Mouse (Mus musculus): Measurements from ENCODE around the gene Gipc2.
A peak's percentile ranks its signal among the peaks of the same experiment; 100 is the strongest.

Gipc2 gene

GRCm38 (mm10) chr3:152190679-152191477, 24.8 kb upstream of the Gipc2 start:
- no peak for DNase-seq (ENCODE audit: low spot score)

DNA sequence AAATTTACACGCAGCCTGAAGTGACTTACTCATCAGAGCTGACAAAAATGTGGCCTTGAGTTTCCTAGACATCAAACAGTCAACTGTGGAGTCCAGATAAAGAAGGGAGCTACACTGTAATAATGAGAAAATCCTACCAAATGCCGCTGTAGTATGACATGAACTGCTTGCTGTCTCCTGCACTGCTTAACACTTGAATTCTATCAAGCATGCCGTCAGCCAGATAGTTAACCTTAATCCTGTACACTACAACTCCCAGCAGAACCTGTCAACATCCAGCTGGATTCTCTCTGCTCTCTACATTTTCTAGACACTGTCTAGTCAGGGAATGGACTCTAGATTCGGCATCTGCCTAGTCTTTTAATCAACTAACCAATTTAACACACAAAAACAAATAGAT, 23.3 kb upstream of the Gipc2 start:
- DNase-seq (ENCODE audit: low spot score) = no peak

DNA sequence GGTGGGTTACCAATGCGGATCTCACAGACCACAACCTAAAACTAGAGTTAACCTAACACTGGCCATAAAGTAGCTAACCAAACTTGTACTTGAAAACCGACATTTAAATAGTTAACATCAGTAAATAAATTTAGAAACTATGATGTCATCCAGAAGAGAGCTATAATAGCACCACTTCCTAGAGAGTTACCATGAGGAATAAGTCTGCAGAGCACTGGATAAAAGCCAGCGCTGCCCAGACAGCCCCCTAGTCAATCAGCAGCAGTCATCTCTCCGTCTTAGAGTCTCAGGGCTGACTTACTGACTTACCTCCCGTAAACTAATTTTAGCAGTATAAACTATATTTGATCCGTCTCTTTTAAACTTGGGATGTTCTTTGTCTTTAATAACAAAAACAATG, 20.1 kb upstream of the Gipc2 start:
- no peak for DNase-seq (ENCODE audit: low spot score)

DNA sequence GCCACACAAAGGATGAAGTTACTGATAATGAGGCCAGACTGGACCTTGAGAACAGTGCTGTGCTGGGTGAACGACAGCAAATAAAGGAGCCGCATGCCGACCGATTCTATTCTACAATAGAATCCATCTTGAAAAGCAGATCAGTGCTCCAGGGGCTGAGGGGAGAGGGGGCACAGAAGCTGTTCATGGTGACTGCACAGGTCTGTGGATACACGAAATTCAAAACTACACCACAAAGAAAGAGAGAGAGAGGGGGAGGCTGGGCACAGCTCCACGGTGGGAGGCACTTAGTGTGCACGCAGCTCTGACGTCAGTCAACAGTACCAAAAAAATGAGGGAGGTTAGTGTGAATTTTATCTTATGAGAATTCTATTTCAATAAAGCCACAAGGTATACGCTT, 17.5 kb upstream of the Gipc2 start:
- no peak for DNase-seq (ENCODE audit: low spot score)

DNA sequence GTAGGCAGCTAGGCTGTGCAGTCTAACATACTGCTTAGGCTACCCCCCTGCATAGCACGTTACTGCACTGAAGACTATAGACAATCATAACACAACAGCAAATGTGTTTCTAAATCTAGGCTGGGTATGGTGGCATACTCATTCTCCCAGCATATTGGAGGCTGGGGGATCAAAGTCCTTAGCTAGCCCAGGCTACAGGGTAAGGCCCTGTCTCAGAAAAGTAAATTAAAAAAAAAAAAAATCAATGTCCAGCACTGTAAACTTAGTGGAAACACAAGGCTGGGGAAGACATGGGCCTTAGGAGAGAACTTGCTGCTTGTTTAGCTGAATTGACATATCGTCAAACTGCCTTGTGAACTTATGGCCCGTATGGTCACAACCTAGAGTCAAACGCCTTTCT, 14.6 kb upstream of the Gipc2 start:
- no peak for DNase-seq (ENCODE audit: low spot score)

GRCm38 (mm10) chr3:152179285-152179684, 13.3 kb upstream of the Gipc2 start:
- no peak for DNase-seq (ENCODE audit: low spot score)

GRCm38 (mm10) chr3:152178816-152179215, 12.8 kb upstream of the Gipc2 start:
- DNase-seq (ENCODE audit: low spot score) = no peak

DNA sequence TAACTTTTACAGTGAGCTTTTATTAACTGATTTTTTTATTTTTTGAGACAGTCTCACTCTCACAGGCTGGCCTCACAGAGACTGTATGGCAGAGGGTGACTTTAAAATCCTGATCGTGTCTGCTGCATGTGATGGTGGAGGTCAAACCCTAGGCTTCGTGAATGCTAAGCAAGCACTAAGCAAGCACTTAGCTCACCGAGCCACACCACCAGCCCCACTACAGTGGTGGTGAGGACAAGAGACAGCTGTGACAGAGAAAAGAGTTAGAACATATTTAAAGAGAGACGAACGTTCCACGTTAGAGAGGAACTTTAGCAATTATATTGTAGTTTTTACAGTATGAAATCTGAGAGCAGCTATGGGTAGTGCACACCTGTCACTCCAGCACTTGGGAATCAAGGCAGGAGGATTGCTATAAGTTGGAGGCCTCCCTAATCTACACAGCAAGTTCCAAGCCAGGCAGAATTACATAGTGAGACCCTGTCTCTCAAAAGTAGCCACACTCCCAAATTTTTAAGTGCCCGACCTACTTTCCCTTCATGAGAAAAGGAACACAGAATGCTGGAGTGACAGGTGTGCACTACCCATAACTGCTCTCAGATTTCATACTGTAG, 6.4 kb upstream of the Gipc2 start:
- DNase-seq (ENCODE audit: low spot score) = no peak

GRCm38 (mm10) chr3:152171862-152172261, 5.8 kb upstream of the Gipc2 start:
- DNase-seq (ENCODE audit: low spot score) = no peak

DNA sequence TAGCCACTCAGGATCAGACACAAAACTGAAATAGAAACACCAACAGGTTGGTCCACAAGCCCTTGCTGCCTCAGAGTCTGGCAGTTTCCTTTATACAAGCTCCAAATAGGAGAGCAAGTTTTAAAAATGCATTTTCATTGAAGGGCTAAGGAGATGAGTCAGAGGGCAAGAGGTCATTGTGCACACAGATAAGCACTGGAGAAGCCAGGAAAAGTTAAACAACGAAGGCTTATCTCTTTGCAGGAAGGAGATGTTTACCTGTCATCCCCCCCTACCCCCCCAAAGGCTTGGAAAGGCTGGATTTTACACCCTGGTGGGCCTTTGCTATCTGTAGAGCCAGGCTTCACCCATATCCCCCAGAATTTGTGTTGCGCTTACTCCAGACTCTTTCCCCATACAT, 5.2 kb upstream of the Gipc2 start:
- no peak for DNase-seq (ENCODE audit: low spot score)

GRCm38 (mm10) chr3:152170407-152170806, 4.4 kb upstream of the Gipc2 start:
- DNase-seq (ENCODE audit: low spot score) = no peak

GRCm38 (mm10) chr3:152168007-152168406, 2.0 kb upstream of the Gipc2 start:
- no peak for DNase-seq (ENCODE audit: low spot score)

DNA sequence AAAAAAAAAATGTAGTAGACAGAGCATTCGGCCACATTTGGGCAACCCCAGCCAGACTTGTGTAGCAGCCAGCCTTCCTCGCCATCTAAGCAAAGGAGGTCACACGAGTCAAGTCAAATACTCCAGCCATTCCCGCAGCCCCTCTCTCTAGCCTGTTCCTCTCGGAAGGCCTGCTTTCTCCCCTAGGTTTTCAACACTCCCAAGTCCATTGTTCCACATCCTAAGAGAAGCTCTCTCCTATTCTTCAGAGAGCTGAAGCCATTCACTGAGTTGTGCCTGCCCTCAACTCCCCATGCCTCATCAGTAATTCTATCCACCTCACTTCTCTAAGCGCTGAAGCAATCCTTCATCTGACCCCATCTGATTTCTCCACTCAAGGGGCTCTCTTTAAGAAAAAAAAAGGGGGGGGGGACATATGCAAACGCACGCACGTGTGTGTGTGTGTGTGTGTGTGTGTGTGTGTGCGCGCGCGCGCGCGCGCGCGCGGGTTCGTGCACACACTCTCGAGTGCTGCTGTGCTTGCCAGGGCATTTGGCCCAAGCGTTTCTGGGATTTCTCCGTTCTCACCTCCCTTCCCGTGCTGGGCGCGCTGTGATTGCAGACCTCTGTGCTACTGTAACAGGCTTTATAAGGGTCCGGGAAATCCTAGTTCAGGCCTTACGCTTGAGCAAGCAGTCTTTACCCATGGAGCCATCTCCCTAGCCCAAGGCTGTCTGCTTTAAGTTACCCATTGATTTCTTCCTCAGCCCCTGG, 845 bp upstream of the Gipc2 start:
- DNase-seq (ENCODE audit: low spot score) = peak; percentile 58

- DNase-seq (ENCODE audit: low spot score) = peak; percentile 17
Measured at GRCm38 (mm10) chr3:152165351-152166098, 505 bp downstream of the Gipc2 start.

GRCm38 (mm10) chr3:152165014-152165350, 1.0 kb downstream of the Gipc2 start:
- no peak for DNase-seq (ENCODE audit: low spot score)

- no peak for DNase-seq (ENCODE audit: low spot score)
Measured at GRCm38 (mm10) chr3:152163320-152163719, 2.7 kb downstream of the Gipc2 start.

DNA sequence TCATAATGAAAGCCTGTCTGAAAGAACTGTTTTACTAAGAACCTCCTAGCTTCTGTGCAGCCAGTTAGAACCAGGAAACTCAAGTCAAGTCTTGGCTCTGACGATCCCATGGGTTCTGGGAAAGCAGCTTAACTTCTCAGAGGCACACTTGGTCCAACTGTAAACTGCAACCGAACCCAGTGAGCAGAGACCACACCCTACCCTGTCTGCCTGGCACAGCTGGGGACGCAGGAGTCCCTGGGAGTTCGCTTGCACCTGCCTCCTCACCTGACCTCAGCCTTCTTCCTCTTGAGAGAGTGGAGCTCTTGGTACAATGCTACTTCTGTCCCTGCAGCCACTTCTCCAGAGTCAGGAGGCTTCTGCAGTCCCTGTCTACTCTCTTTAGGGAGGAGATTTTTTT, 5.4 kb downstream of the Gipc2 start:
- DNase-seq (ENCODE audit: low spot score) = no peak

DNA sequence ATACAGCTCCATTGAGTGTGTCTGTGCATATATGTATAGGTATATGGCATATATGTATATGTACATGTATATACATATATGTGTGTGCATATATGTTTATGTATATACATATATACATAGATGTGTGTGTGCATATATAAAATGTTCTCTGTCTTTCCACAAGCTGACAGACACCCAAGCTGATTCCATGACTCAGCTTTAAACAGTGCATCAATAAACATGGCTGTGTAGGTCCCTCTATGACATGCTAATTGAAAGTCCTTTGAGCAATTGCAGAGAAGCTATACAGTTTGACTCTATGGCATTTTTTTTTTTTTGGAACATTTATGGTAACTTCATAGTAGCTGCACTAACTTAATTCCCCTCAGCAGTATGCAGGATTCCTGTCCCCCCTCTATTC, 6.7 kb downstream of the Gipc2 start:
- DNase-seq (ENCODE audit: low spot score) = no peak

DNA sequence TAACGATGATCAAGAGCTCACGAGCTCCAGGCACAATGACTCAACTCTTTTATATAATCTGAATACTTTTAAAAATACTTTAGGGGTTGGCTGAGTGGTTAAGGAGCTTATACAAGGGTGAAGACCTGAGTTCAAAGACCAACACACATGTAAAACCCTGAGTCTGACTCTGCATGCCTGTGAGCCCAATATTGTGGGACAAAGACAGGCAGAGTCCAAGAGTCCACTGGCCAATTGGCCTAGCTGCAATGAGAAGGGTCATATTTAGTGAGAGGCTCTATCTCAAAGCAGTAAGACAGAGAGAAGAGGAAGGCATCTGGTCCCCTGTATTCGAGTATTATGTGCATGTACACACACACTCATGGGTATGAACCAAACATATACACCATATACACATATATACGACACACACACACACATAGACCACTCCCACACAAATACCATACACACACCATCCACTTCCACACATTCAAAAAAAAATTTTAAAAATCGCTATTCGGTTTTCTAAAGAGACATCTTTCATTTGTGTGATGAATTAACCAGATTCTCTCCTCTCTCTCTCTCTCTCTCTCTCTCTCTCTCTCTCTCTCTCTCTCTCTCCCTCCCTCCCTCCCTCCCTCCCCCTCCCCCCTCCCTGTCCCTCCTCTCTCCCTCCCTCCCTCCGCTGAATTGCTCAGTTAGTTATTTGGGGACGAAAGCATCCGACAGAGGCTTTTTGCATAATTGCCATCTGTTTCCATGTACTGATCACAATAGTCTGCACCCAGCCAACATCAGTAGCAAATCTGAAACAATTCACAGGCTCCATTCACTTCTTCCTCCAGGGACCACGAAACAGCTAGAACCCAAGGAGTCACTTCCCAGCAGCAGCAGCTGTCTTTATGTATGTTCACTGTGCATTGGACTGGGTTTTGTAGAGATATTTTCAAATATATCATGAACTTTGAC, 7.4 kb downstream of the Gipc2 start:
- no peak for DNase-seq (ENCODE audit: low spot score)

- no peak for DNase-seq (ENCODE audit: low spot score)
Measured at GRCm38 (mm10) chr3:152156816-152157496, 9.1 kb downstream of the Gipc2 start.
